Mouse (Mus musculus) liver (tissue): Measurements from ENCODE around the gene Cox20.
A peak's percentile ranks its signal among the peaks of the same experiment; 100 is the strongest.

Experiments used
- DNase-seq: peaks from one replicate; pipeline ENCODE4 v3.0.0-alpha.2; 2020; ENCODE audit warnings: mixed read lengths

The Cox20 gene

DNA sequence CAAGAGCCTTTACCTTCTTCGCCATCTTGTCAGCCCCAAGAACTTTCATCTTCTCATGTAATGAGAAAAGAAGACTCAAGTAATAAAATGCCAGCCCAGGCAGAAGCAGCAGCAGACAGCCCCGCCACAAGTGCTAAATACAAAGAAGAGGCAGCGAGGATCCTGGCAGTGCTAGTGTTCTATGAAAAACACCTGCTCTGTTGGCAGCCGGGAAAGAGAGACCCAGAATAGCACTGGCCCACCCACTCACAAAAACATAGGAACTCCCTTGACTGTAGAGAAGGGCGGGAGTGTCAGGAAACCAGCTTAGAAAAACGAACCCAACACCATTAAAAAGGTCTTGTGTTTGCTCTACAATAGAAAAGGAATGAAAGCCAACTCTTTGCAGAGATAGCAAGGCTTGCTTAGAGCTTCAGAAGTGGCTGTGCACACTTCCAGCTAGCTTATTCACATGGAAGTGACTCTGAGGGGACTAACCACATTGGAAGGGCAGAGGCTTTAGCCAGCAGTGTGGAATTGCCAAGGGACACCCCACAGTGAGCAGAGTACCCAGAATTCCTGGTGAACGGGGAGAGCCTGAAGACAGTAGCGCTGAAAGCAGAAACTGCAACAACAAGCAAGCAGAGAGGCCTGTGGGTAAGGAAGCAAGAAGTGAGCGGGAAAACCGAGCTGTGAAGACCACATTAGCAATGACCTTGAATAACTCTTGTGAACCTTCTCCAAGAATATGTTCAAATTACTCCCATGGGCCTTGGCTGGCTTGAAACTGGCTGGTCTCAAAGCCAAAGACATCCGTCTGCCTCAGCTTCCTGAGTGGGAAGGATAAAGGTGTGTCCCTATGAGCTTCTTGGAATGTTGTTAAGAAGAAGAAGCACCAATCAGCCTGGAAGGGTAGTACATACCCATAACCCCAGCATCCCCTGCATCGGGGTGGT lies 39.1 kb downstream of the Cox20 start:
- DNase-seq: no peak

DNA sequence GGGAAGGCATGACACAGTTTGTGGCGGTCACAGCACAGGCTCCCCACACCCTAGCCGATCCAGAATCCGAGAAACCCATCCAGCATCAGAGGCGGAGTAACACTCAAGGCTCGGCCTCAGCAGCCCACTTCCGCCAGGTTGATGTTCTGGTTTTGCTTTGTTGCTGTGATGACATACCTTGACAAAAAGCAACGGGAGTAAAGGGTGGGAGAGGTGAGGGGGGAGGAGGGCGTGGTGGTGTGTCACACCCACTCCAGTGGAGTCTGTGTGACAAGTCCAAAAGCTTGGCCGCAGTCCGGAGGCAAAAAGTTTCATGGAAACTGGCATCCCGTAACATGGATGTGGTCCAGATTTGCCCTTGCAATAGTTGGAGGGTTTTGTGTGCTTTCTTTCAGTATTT lies 41.3 kb downstream of the Cox20 start:
- no peak for DNase-seq

DNA sequence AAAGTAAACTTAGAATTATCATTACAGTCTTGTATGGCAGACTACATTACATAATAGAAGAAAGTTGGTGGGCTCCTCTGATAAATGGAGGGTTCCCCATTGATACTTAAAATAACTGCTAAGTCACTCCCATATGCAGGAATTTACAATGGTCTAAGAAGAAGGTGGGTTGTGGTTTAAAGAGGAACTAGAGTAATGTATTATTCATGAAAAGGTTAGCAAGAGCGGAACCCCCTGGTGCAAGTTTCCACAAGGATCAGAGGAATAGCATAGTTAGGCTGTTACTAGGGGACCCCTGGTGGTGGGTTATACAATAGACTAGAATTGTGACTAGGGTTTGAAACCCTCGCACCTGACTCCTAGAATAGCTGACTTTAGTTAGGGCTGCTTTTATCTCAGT lies 41.8 kb downstream of the Cox20 start:
- no peak for DNase-seq

DNA sequence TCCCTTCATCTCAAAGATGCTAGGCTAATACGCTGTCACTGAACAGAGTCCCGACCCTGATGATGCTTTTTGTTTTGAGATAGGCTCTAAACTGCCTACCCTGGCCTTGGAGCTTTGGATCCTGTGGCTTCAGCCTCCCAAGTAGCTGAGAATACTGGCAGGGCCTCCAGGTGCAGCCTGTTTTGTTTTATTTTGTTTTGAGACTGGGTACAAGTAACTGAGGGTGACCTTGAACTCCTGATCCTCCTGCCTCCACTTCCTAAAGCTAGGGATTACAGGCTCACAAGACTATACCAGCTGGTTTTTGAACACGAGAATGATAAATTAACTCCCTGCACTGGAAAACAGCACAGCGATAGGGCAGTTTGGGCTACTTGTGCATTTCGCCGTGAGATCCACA lies 46.2 kb downstream of the Cox20 start:
- no peak for DNase-seq

DNA sequence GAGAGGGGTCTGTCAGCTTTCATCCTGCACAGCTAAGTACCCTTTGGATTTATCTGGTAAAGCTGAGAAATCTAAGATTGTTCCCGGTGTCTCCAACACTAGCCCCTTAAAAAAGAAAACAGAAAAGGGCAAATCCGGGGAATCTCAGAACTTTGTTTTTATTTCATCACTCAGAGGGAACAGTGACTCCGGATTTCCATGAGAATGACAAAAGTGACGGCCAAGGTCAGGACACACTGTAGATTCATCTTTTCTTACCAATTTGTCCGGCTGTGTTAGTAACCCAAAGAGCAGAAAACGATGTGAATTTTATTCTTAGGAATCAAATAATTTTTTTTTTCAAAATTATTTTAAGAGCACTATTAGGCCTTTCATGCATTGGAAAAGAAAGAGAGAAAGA lies 49.2 kb downstream of the Cox20 start:
- no peak for DNase-seq

DNA sequence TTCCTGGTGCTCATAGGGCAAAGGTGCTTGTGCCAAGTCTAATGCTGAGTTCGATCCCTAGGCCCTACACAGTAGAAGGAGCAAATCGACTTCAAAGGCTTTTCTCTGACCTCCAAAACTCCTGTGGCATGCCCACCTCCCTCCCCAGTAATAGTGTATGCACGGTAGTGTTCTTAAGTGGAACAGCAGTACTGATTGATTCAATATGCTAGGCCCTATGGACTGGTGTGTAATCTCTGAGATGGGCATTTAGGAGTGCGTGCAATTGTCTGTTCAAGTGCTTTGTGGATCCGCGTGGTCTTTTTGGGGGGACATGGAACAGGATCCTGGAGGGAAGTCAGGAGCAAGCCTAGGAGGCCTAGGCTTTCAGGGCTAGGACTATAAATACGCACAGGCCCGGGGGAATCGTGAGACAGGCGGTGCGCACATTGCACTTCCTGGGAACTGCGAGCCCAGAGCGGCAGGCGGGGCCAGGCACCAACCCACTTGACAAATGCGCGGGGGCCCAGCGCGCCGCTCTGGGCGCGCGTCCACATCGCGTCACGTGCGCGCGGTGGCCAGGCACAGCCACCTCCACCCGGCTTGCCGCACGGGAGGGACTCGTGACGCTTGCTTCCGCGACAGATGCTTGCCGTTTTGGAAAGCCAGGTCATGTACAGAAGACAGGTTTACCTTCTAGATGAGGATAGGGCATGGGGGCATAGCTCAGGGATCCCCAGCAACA lies 49.8 kb downstream of the Cox20 start:
- DNase-seq: peak; percentile 87

DNA sequence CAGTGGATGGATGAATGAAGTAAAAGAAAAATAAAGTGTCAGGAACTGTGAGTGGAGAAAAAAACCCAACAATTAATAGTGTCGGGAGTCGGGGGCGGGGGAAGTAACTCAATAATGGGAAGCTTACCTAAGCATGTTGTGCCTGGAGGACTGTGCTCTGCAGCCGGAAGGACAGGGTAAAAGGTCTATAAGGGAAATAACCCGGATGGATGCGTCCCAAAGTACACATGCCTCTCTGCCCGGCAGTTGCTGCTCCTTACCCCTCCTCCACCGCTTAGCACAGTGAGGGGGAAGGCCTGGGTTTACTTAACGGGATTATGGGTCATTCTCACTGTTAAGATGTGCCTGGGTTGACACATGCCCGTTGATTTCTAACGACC lies 50.3 kb downstream of the Cox20 start:
- peak; percentile 64 for DNase-seq
